Mouse (Mus musculus) left cerebral cortex, adult 11 months (tissue): ENCODE measurements at regions not wholly inside any gene's neighbourhood (a gene's known extent, or its start where the extent isn't known, plus 50 kb on each side); places are given as distances from the start of the nearest gene placed in this dataset.

Experiments
- DNase-seq: peaks from one replicate; pipeline ENCODE4 v3.0.0; 2022; ENCODE audit warnings: low spot score

DNA sequence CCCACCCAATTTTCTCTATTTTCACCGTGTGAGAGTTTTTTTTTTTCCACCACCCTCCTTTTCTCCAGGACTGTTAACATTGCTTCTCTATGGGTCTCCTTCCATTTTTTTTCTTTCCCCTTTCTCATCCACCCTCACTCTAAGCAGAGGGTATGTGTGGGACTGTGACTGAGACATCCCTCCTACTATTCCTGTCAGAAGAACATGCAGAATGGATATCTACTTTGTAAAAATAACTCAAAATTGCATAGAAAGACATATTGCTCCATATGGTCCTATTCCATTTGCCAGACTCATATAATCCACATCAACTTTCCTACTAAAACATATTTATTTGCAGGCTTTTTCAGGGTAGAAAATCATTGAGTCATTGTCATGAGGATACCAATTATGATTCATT, 135.3 kb upstream of the Pabpc4l start:
- DNase-seq = peak; percentile 9

GRCm38 (mm10) chr3:46566636-46567235, 118.7 kb upstream of the Pabpc4l start:
- DNase-seq = no peak

DNA sequence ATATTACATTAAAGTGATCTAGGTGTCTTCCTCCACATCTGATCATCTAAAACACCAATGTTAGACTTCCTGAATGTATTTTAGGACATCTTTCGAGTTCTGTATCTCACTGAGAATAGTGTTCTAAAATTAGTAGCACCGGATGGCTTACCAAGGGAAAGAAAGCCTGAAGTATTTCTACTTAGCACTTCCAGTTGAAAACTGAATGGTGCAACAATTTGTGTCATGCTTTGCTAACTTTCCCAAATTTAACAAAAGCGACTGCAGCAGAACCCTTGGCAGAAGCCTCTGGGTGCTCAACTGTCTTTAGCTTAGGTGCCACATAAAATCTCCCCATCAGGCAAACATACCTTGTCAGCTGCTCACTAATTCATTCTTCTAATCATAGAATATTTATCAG, 105.6 kb upstream of the Pabpc4l start:
- DNase-seq = no peak

- no peak for DNase-seq
These were observed 90.6 kb upstream of the Pabpc4l start for GRCm38 (mm10) chr3:46538660-46539059.

DNA sequence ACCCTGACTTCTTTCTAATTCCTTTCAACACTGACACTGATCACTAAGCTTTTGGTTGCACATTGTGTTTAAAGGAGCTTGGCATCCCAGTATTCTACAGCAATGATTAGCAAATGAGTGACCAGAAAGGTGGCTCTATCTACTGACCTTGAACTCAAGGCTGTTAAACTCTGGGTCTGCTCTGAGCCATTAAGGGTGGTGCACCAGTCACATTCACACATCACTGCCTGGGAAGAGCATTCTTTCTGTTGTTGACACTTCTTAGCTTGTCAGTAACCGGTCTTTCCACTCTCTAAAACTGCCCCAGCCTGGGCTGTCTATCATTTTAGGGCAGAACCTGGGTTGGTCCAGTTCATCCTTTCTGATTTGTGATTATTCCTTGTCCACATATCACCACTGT, 63.1 kb upstream of the Pabpc4l start:
- no peak for DNase-seq

GRCm38 (mm10) chr3:46503713-46504112, 55.7 kb upstream of the Pabpc4l start:
- DNase-seq = no peak
